Mouse (Mus musculus): ENCODE results near the gene Akr1b8.

DNA sequence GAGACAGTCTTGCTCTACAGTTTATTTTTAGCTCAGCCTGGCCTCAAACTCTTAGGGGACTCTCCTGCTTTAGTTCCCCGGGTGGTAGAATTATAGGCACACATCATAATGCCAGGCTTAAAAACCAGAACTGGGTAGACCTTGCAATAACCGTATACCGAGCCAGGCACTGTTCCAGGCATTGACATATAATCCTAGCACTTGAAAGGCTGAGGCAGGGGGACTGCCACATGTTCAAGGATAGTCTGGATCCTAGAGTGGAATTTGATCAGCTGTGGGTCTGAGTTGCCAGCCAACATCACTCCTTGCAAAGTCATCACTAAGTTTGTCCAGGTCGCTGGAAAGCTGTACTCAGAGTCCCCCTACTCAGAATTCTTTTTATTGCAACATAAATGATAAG is 11.9 kb upstream of the Akr1b8 start:
- TF ChIP-seq CTCF (IDR thresholded peaks at IDR 0.05; ENCODE audit: control insufficient read depth, insufficient read depth, insufficient read length), result no peak
- no peak for TF ChIP-seq FOSL1 (IDR thresholded peaks at IDR 0.05; ENCODE audit: insufficient read depth, low read length, poor library complexity, severe bottlenecking)

Measured in C2C12 (cell line).